Mouse (Mus musculus): ENCODE measurements around the gene Hadhb. TPM values are rescaled to one million over a fixed set of nuclear protein-coding genes. Genes with fewer than 3 reads are reported as not detected.
A peak's percentile ranks its signal among the peaks of the same experiment; 100 is the strongest.

Gene Hadhb
- 1,000 to 10,000 TPM; 1,544 to 1,693 TPM for total RNA-seq (2021)

DNA sequence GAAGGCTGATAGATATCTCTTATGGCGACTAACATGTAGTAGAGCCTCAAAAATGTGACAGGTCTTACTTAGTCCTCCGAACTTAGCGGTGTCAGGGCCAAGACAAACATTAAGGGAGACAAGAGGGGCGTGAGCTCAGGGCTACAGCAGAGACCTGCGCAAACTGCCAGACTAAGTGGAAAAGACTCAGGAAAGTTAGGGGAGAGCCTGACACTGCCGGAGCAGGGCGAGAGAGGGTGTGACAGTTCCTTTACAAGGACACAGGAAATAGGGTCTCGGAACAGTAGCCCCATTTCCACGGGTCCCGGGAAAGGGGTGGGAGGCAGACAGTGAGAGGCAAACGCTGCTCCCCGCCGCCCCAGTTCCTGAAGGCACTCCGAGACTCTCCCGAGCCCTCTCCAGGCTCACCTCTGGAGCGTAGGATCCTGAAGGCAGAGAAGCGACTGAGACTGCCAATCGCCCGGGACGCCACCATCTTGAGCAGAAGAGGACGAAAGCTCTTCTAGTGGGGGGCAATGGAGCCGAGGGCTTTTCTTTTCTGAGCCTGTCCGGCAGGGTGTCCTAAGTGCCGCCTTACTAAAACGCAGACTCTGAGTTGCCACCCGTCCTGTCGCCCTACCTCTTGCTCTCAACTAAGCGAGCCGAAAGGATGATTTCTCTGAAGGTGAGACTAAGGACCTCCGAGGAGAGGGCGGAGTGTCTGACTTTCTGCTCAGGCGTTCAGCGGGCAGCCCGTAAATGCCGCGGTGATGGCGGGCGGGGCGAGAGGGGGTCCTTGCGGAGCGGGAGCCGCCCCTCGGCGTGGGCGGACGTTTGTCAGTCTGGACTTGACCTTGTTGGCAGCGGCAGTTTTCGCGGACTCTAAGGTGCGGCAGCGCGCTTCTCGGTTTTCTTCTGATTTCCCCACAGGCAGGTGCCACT lies at the start of gene Hadhb, which contains the start of gene Hadha:
Gene Hadhb (plus strand): TSS at position 775 of the 921 bp plus-strand sequence.
Gene Hadha (minus strand): TSS at position 689 of the 921 bp plus-strand sequence.
- DNase-seq = peak; percentile 97
- intact Hi-C loops (cut with DNase I) = no loop called here

- intact Hi-C loops (cut with DNase I) = no loop called here
- DNase-seq = no peak
These were observed 49.3 kb upstream of the Hadhb start, which contains the start of gene 3110082J24Rik for GRCm38 (mm10) chr5:30105668-30106300. Gene 3110082J24Rik, minus strand, starts transcription at chr5:30106086.

- no peak for DNase-seq
- intact Hi-C loops (cut with DNase I) = no loop called here
These were observed 48.3 kb upstream of the Hadhb start for GRCm38 (mm10) chr5:30106756-30107155.

DNA sequence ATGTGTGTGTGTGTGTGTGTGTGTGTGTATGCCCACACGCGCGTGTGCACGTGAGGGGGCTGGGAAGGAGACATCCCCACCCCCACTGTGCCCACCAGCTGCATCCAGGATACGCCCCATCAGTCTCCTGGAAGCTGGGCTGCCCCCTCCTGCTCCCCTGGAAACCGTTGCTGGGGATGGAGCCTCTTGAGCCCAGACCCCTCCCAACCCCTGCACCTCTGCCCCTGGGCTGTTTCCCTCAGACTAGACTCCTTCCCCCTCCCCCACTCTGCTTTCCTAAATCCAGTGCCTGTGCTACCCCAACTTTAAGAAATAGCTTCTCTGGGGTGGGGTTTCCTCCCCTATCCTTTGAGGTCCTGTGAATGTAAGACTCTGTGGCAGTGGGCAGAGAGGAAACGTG lies 47.9 kb upstream of the Hadhb start:
- DNase-seq = no peak

DNA sequence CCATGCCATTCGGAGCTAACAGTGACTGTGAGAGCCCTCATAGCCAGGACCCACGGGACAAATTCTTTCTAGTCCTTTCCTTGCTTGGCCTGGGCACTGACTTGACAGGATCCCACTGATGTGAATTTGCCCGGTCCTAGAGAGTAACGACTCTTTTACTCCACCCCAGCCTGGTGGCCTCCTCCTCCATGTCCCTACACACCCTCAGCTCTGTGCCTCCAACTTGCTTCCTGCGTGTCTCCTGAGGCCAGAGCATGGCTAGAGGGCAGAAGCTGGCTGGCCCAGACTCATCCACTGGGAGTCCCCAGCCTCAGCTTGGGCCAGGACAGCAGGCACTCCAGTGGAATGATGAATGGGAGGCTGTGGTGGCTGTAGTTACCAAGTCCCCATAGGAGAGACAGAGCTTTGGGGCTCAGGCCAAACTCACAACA lies 47.4 kb upstream of the Hadhb start:
- no peak for DNase-seq
- intact Hi-C loops (cut with DNase I) = no loop called here

More for the DNA sequence above, 47.9 kb upstream of the Hadhb start:
- intact Hi-C loops (cut with DNase I) = no loop called here

- no peak for DNase-seq
- intact Hi-C loops (cut with DNase I) = no loop called here
These were observed 46.8 kb upstream of the Hadhb start for GRCm38 (mm10) chr5:30108233-30108632.

GRCm38 (mm10) chr5:30109899-30110298 lies 45.1 kb upstream of the Hadhb start:
- intact Hi-C loops (cut with DNase I) = loop anchor here (10.0 kb wide), 1 partner anchor 285 kb away; no protein-coding TSS in a partner anchor

GRCm38 (mm10) chr5:30110371-30111060 lies 44.5 kb upstream of the Hadhb start:
- intact Hi-C loops (cut with DNase I) = loop anchor here (10.0 kb wide), 1 partner anchor 286 kb away; no protein-coding TSS in a partner anchor
- DNase-seq = no peak

More at GRCm38 (mm10) chr5:30109899-30110298, 45.1 kb upstream of the Hadhb start:
- DNase-seq = no peak

DNA sequence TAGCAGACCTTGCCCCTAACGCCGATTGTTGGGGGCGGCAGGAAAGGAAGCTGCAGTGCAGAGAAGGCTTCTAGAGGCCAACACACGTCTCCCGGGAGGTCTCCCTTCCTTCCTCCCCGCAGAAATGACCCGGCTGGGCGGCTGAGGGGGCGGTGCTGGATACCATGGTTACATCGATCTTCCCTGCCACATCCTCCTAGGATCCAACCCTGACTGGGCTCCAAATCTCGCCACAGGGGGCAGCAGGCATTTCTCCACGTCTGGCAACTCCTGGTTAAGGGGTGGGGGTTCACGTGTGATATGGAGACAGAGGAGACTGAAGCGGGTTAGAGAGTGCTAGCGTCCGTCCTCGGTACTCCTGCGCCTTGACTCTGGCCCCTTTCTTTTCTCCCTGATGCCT lies 43.9 kb upstream of the Hadhb start:
- intact Hi-C loops (cut with DNase I) = loop anchor here (10.0 kb wide), 1 partner anchor 286 kb away; no protein-coding TSS in a partner anchor
- DNase-seq = peak; percentile 61 to 71

DNA sequence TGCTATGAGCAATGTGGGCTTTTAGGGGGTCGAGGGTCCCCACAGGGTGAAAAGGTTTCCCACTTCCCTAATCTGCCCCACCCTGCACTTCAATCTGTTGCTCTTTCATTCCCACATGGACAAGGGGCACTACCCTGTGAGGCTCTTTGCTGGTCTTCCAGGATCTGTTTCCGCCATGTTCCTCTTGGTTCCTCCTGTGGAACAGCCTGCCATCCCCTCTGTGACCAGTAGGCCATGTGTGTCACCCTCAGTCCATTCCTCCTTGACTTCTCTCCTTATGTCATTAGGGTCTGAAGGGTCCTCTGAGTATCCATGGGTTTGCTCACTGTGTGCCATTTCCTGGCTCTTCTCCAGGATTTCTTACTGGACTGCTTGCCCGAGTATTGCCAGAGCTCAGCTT lies 43.3 kb upstream of the Hadhb start:
- DNase-seq = no peak
- intact Hi-C loops (cut with DNase I) = loop anchor here (10.0 kb wide), 1 partner anchor 287 kb away; no protein-coding TSS in a partner anchor

GRCm38 (mm10) chr5:30112533-30113068 lies 42.4 kb upstream of the Hadhb start:
- no peak for DNase-seq
- intact Hi-C loops (cut with DNase I) = loop anchor here (10.0 kb wide), 1 partner anchor 288 kb away; no protein-coding TSS in a partner anchor

DNA sequence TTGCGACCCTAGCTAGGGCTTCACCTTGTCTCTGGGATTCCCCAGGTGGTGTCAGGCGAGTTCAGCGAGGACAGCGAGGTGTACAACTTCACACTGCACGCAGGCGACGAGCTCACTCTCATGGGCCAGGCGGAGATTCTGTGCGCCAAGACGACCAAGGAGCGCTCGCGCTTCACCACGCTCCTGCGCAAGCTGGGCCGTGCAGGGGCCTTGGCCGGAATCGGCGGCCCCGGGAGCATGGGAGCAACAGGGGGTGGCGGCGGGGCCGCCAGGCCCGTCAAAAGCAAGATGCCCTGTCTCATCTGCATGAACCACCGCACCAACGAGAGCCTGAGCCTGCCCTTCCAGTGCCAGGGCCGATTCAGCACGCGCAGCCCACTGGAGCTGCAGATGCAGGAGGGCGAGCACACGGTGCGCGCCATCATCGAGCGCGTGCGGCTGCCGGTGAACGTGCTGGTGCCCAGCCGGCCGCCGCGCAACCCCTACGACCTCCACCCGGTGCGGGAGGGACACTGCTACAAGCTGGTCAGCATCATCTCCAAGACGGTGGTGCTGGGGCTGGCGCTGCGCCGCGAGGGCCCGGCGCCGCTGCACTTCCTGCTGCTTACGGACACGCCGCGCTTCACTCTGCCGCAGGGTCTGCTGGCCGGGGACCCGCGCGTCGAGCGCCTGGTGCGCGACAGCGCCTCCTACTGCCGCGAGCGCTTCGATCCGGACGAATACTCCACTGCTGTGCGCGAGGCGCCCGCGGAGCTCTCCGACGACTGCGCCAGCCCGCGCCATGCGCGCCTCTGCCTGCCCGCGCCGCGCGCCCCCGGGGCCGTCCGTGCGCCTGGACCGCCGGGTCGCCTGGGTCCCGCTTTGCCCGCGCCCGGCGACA lies 40.9 kb upstream of the Hadhb start:
- intact Hi-C loops (cut with DNase I) = loop anchor here (10.0 kb wide), 1 partner anchor 289 kb away; no protein-coding TSS in a partner anchor
- DNase-seq = peak; percentile 85 to 89

DNA sequence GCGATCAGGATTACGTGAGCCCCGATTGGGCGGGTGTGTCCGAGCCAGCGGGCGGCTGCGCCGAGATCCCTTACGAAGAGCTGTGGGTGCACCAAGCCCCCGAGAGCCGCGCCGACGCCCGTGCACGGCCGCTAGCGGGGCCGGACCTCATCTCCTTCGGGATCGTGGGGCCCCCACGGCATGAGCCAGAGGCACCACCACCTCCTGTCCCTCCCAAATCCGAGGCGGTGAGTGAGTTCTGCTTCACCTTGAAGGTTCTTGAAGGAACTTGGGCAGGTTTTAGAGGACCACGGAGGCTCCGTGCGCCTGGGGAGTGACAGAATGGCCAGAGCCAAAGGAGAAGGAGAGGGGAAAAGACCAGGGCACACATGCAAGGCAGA lies 40.3 kb upstream of the Hadhb start:
- DNase-seq = no peak
- intact Hi-C loops (cut with DNase I) = loop anchor here (10.0 kb wide), 1 partner anchor 290 kb away; no protein-coding TSS in a partner anchor

GRCm38 (mm10) chr5:30115718-30116117 lies 39.3 kb upstream of the Hadhb start:
- intact Hi-C loops (cut with DNase I) = loop anchor here (10.0 kb wide), 1 partner anchor 291 kb away; no protein-coding TSS in a partner anchor
- no peak for DNase-seq

DNA sequence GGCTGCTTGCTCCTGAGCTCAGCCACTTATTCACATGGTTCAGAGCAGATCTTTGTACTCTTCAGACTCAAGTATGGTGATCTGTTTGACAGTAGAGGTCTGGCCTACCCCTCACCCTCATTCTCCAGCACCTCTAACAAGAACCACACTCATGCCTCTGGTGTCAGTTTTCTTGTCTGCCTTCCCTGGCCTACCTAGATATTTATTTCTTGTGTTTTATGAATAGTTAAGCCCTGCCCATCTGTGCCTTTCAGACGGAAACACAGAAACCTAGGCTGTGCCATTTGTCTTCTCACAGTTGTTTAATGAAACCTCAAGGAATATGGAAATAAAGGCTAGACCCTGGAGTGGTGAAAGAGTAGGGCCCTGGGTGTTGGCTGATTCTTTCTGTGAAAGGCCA lies 37.0 kb upstream of the Hadhb start:
- DNase-seq = no peak
- intact Hi-C loops (cut with DNase I) = loop anchor here (10.0 kb wide), 1 partner anchor 293 kb away; no protein-coding TSS in a partner anchor

- DNase-seq = no peak
- intact Hi-C loops (cut with DNase I) = loop anchor here (10.0 kb wide), 1 partner anchor 294 kb away; no protein-coding TSS in a partner anchor
These were observed 35.9 kb upstream of the Hadhb start for GRCm38 (mm10) chr5:30119163-30119562.

- intact Hi-C loops (cut with DNase I) = no loop called here
- DNase-seq = no peak
These were observed 34.9 kb upstream of the Hadhb start for GRCm38 (mm10) chr5:30120106-30120505.

DNA sequence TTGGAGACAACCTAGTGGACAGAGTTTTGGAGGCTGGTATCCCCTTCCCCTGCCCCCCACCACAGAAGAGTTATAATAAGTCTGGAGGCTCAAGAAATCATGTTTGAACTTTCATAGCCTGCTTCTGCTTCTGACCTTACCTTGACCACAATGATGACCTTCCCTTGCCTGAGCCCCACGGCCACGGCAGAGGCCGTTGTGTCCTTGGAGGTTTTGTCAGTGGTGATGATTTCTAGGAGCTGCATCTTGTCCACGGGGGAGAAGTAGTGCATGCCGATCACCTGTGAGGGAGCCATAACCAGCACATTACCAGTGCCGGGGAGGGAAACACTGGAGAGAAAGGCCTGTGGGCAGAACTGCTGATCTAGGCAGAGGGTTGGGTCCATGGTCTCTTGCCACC lies 32.6 kb upstream of the Hadhb start:
- DNase-seq = no peak
- intact Hi-C loops (cut with DNase I) = no loop called here

GRCm38 (mm10) chr5:30125587-30125986 lies 29.5 kb upstream of the Hadhb start:
- DNase-seq = peak; percentile 48 to 57
- intact Hi-C loops (cut with DNase I) = no loop called here
